Comparison of ENCODE assay signal across 19 mouse cellular contexts in the genomic region with DNA sequence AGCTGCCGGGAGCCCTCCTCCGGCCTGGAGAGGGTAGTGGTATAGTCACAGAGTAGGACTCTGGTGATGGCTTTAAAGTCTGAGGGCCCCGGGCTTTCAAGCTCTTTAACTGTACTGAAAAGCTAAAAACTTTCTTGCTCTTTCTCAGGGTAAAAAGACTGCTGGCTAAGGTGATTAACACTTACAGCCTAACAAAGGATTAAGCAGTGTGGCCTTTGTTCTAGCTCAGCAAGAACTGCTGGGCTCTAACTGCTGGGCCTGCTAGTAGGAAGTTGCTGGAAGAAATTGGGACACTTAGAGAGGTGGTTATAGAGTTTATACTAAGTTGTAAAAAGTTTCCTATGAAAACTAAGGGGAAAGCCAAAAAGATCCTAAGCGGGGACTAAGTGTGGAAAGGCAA. TPM values are rescaled to one million over a fixed set of nuclear protein-coding genes. Genes with fewer than 3 reads are reported as not detected.
"Had no signal": no experiment of that assay in that cellular context is flagged by ENCODE, and none has a peak within 500 bp of the region (broad histone marks: within the 10 kb centered on the region; RNA-seq: fewer than 3 reads in every experiment).

No protein-coding gene starts in this region.

- H3K4me2 ChIP-seq: limb, embryonic 12.5 days; liver, embryonic 13.5 days; lung, embryonic 15.5 days; midbrain, embryonic 11.5 days; midbrain, embryonic 15.5 days; neural tube, embryonic 13.5 days had no signal

- H3K9ac ChIP-seq: limb, embryonic 12.5 days; liver, embryonic 13.5 days; liver, postnatal 0 days; lung, embryonic 15.5 days; midbrain, embryonic 15.5 days; neural tube, embryonic 13.5 days had no signal

- H3K4me3 ChIP-seq: limb, embryonic 12.5 days; liver, embryonic 13.5 days; lung, embryonic 15.5 days; megakaryocyte, embryonic 14.5 days; midbrain, embryonic 15.5 days; neural tube, embryonic 13.5 days had no signal

- H3K27ac ChIP-seq: limb, embryonic 12.5 days; liver, embryonic 13.5 days; lung, embryonic 15.5 days; macrophage; midbrain, embryonic 15.5 days; neural tube, embryonic 13.5 days had no signal

- H3K27me3 ChIP-seq: limb, embryonic 12.5 days; liver, embryonic 13.5 days; lung, embryonic 15.5 days; megakaryocyte, embryonic 14.5 days; midbrain, embryonic 15.5 days; neural tube, embryonic 13.5 days had no signal

- DNase-seq: kidney, adult 9 months; kidney, postnatal 14 days; liver; liver, embryonic 13.5 days; liver, postnatal 0 days; lung, postnatal 14 days; retina, postnatal 1 day; right cerebral cortex, postnatal 4 days; thymus, postnatal 4 days had no signal

- H3K4me1 ChIP-seq: limb, embryonic 12.5 days; lung, embryonic 15.5 days; midbrain, embryonic 15.5 days; neural tube, embryonic 13.5 days had no signal

- ATAC-seq: liver, postnatal 0 days; midbrain, embryonic 15.5 days had no signal

- H3K9me3 ChIP-seq: limb, embryonic 12.5 days; liver, embryonic 13.5 days; lung, embryonic 15.5 days; megakaryocyte, embryonic 14.5 days; midbrain, embryonic 15.5 days; neural tube, embryonic 13.5 days had no signal

RNA-seq across cellular contexts. Expression of gene Syt2, which starts 37.3 kb away (rescaled TPM):
- polyA plus RNA-seq: liver, postnatal 0 days; macrophage; spleen, adult 2 months had no signal

RNA-seq across cellular contexts. Expression of gene Mgat4e, which starts 59.7 kb away (rescaled TPM):
- polyA plus RNA-seq: large intestine, adult 2 months; limb, embryonic 12.5 days; liver, embryonic 13.5 days; liver, postnatal 0 days; lung, embryonic 15.5 days; macrophage; midbrain, embryonic 11.5 days; midbrain, embryonic 15.5 days; neural tube, embryonic 13.5 days; spleen, adult 2 months; stomach, embryonic 16.5 days had no signal
